18 mouse cellular contexts compared by ENCODE assay signal in genomic region chr16:18166613-18167190, GRCm38 (mm10). TPM values are rescaled to one million over a fixed set of nuclear protein-coding genes. Genes with fewer than 3 reads are reported as not detected.
A peak's percentile ranks its signal among the peaks of the same experiment; 100 is the strongest.
DNase-seq lines count a peak whose midpoint lies in the region; ATAC-seq and TF ChIP-seq lines count a peak whose summit lies in the region.
"Had no signal": no experiment of that assay in that cellular context is flagged by ENCODE, and none has a peak within 500 bp of the region (broad histone marks: within the 10 kb centered on the region; RNA-seq: fewer than 3 reads in every experiment).

No protein-coding gene starts in this region.

- no peak overlapping the region for H3K4me3 ChIP-seq in cerebellum, adult 2 months (replicated peaks; ENCODE audit: insufficient read depth, low read depth, low read length)
- no peak overlapping the region for H3K4me3 ChIP-seq in gastrocnemius, adult 2 months
- H3K4me3 ChIP-seq in midbrain, embryonic 14.5 days (replicated peaks; ENCODE audit: low read depth, low read length), result no peak overlapping the region
- no peak overlapping the region for H3K4me3 ChIP-seq in midbrain, embryonic 10.5 days
- no peak overlapping the region for H3K4me3 ChIP-seq in midbrain, postnatal 0 days (ENCODE audit: low read depth, low read length)
- H3K4me3 ChIP-seq: stomach, embryonic 15.5 days had no signal

- no peak overlapping the region for H3K4me2 ChIP-seq in midbrain, embryonic 14.5 days (ENCODE audit: low read length)
- no peak overlapping the region for H3K4me2 ChIP-seq in midbrain, postnatal 0 days (ENCODE audit: low read depth, low read length, poor library complexity, severe bottlenecking)
- H3K4me2 ChIP-seq: stomach, embryonic 15.5 days had no signal

- no peaks in the 10 kb centered on the region for H3K27me3 ChIP-seq in cerebellum, adult 2 months (ENCODE audit: control insufficient read depth, insufficient read depth, low read length)
- H3K27me3 ChIP-seq in midbrain, embryonic 14.5 days (ENCODE audit: control insufficient read depth, insufficient read depth, low read length), result no peaks in the 10 kb centered on the region
- no peaks in the 10 kb centered on the region for H3K27me3 ChIP-seq in midbrain, embryonic 10.5 days (ENCODE audit: low read depth, poor library complexity, severe bottlenecking)
- no peaks in the 10 kb centered on the region for H3K27me3 ChIP-seq in midbrain, postnatal 0 days (ENCODE audit: insufficient read depth, low read length)
- H3K27me3 ChIP-seq: stomach, embryonic 15.5 days had no signal

- intact Hi-C loops in gastrocnemius, adult 2 months (cut with DNase I), result no loop called here

- no peak for TF ChIP-seq CTCF in cerebellum, adult 2 months (IDR thresholded peaks at IDR 0.05; ENCODE audit: borderline replicate concordance, insufficient read depth, low read depth, low read length)
- no peak for TF ChIP-seq CTCF in gastrocnemius, adult 2 months (IDR thresholded peaks at IDR 0.05)
- TF ChIP-seq CTCF in midbrain, postnatal 0 days (IDR thresholded peaks at IDR 0.05), result no peak

- DNase-seq in cerebellum, adult 9-11 months, result peak; percentile 23
- DNase-seq in cerebellum, adult 2 months, result no peak
- peak; percentile 66 for DNase-seq in gastrocnemius, adult 2 months
- DNase-seq in gastrocnemius, postnatal 4 days (ENCODE audit: low spot score in 2 of 2), result no peak
- DNase-seq in midbrain, embryonic 14.5 days, result no peak
- DNase-seq in midbrain, embryonic 10.5 days (ENCODE audit: low spot score), result no peak
- peak; percentile 22 for DNase-seq in midbrain, postnatal 0 days (ENCODE audit: low spot score)
- no peak for DNase-seq in kidney, postnatal 4 days
- DNase-seq: liver; lung, adult 18-20 months; right cerebral cortex, adult 18-20 months; spleen, adult 18-20 months had no signal

- H3K9ac ChIP-seq in midbrain, embryonic 14.5 days (replicated peaks; ENCODE audit: low read length), result no peak overlapping the region
- H3K9ac ChIP-seq in midbrain, postnatal 0 days (replicated peaks; ENCODE audit: low read length, poor library complexity, severe bottlenecking), result no peak overlapping the region
- H3K9ac ChIP-seq: stomach, embryonic 15.5 days had no signal

- no peaks in the 10 kb centered on the region for H3K36me3 ChIP-seq in midbrain, embryonic 14.5 days (ENCODE audit: control insufficient read depth, insufficient read depth, low read length)
- no peaks in the 10 kb centered on the region for H3K36me3 ChIP-seq in midbrain, embryonic 10.5 days
- no peaks in the 10 kb centered on the region for H3K36me3 ChIP-seq in midbrain, postnatal 0 days (ENCODE audit: insufficient read depth, low read length)
- H3K36me3 ChIP-seq: stomach, embryonic 15.5 days had no signal

- 61% methylated on average over 6 of the region's 6 CpGs for WGBS in cerebellum, adult 2 months
- 75% methylated on average over 6 of the region's 6 CpGs for WGBS in midbrain, embryonic 14.5 days
- WGBS in midbrain, embryonic 10.5 days, result 71% methylated on average over 6 of the region's 6 CpGs
- WGBS in midbrain, postnatal 0 days, result 43% methylated on average over 6 of the region's 6 CpGs

- no peak for TF ChIP-seq POLR2A in cerebellum, adult 2 months (IDR thresholded peaks at IDR 0.05; ENCODE audit: borderline replicate concordance, insufficient read depth, low read length)

- H3K4me1 ChIP-seq in cerebellum, adult 2 months (ENCODE audit: control insufficient read depth, insufficient read depth, low read length), result peaks cover 19% of the 10 kb centered on the region
- H3K4me1 ChIP-seq in midbrain, embryonic 14.5 days (ENCODE audit: control insufficient read depth, insufficient read depth, low read length), result peaks cover 21% of the 10 kb centered on the region
- H3K4me1 ChIP-seq in midbrain, embryonic 10.5 days, result peaks cover 32% of the 10 kb centered on the region
- peaks cover 14% of the 10 kb centered on the region for H3K4me1 ChIP-seq in midbrain, postnatal 0 days (ENCODE audit: insufficient read depth, low read length)
- H3K4me1 ChIP-seq: stomach, embryonic 15.5 days had no signal

- ATAC-seq in midbrain, embryonic 14.5 days (ENCODE audit: low FRiP score, low TSS enrichment), result no peak
- ATAC-seq in midbrain, postnatal 0 days (ENCODE audit: low FRiP score), result no peak
- ATAC-seq: inflammation-experienced regulatory T-cells, adult 6 months had no signal

- H3K27ac ChIP-seq in cerebellum, adult 2 months (ENCODE audit: insufficient read depth, low read length), result no peak overlapping the region
- no peak overlapping the region for H3K27ac ChIP-seq in gastrocnemius, adult 2 months
- 0 out of 2 replicates have a peak overlapping the region, but pooled peaks have one; percentile 1 for H3K27ac ChIP-seq in midbrain, embryonic 14.5 days (replicated peaks; ENCODE audit: low read depth, low read length)
- H3K27ac ChIP-seq in midbrain, embryonic 10.5 days (replicated peaks), result no peak overlapping the region; the same call in 1 of the 2 replicates
- H3K27ac ChIP-seq in midbrain, postnatal 0 days (ENCODE audit: low read depth, low read length), result 0 out of 2 replicates have a peak overlapping the region, but pooled peaks have one; percentile 1
- H3K27ac ChIP-seq: macrophage; stomach, embryonic 15.5 days had no signal

- H3K9me3 ChIP-seq in midbrain, embryonic 14.5 days (ENCODE audit: control insufficient read depth, low read length), result no peaks in the 10 kb centered on the region
- H3K9me3 ChIP-seq in midbrain, embryonic 10.5 days (replicated peaks), result no peaks in the 10 kb centered on the region
- H3K9me3 ChIP-seq in midbrain, postnatal 0 days (ENCODE audit: low read length), result no peaks in the 10 kb centered on the region
- H3K9me3 ChIP-seq: stomach, embryonic 15.5 days had no signal

RNA-seq across cellular contexts. Expression of gene Rtn4r, which starts 39.3 kb away (rescaled TPM):
- polyA plus RNA-seq in cerebellum, adult 2 months (2012; rRNA removed), result 82.9 and 97.4 TPM in 2 replicates
- not detected for total RNA-seq in gastrocnemius, adult 2 months (2021)
- total RNA-seq in gastrocnemius, postnatal 4 days (2021), result 1 to 10 TPM; 1.2 to 1.4 TPM
- 18.6 and 28.6 TPM in 2 replicates for polyA plus RNA-seq in midbrain, embryonic 14.5 days (2014; fragmentation: Nextera tagmentation; extraction: Ambion mirVana)
- 1.8 and 2.2 TPM in 2 replicates for polyA plus RNA-seq in midbrain, embryonic 10.5 days (2016; fragmentation: Nextera tagmentation; extraction: Ambion mirVana)
- 39.6 and 71.7 TPM in 2 replicates for total RNA-seq in midbrain, postnatal 0 days (2014; rRNA removed)
- polyA plus RNA-seq in midbrain, postnatal 0 days (2015; fragmentation: Nextera tagmentation; extraction: Ambion mirVana), result 32.3 and 36.2 TPM in 2 replicates
- polyA plus RNA-seq: inflammation-experienced regulatory T-cells, adult 6 months; macrophage had no signal

RNA-seq across cellular contexts. Expression of gene Ccdc188, which starts 51.0 kb away (rescaled TPM):
- polyA plus RNA-seq in cerebellum, adult 2 months (2012; rRNA removed), result not detected in 2 replicates
- total RNA-seq in gastrocnemius, adult 2 months (2021), result not detected
- not detected for total RNA-seq in gastrocnemius, postnatal 4 days (2021)
- polyA plus RNA-seq in midbrain, embryonic 14.5 days (2014; fragmentation: Nextera tagmentation; extraction: Ambion mirVana), result not detected in 2 replicates
- polyA plus RNA-seq in midbrain, embryonic 10.5 days (2016; fragmentation: Nextera tagmentation; extraction: Ambion mirVana), result not detected in 2 replicates
- total RNA-seq in midbrain, postnatal 0 days (2014; rRNA removed), result not detected in 2 replicates
- not detected in 2 replicates for polyA plus RNA-seq in midbrain, postnatal 0 days (2015; fragmentation: Nextera tagmentation; extraction: Ambion mirVana)
- total RNA-seq: adrenal gland, adult 18-20 months; heart, postnatal 10 days had no signal
- polyA plus RNA-seq: inflammation-experienced regulatory T-cells, adult 6 months; kidney, embryonic 14.5 days; macrophage; stomach, embryonic 15.5 days had no signal

Comparison
In these comparisons a context has a peak if more than half of its experiments do, and no peak if none do; other contexts are left out.
1. DNase-seq: peak in cerebellum, adult 9-11 months (single experiment), gastrocnemius, adult 2 months (single experiment) and midbrain, postnatal 0 days (single experiment); none in cerebellum, adult 2 months (0 of 2), gastrocnemius, postnatal 4 days (0 of 2), midbrain, embryonic 14.5 days (single experiment), midbrain, embryonic 10.5 days (single experiment) and kidney, postnatal 4 days (0 of 2).
2. H3K27ac ChIP-seq: peak in midbrain, embryonic 14.5 days (single experiment) and midbrain, postnatal 0 days (single experiment); none in cerebellum, adult 2 months (single experiment), gastrocnemius, adult 2 months (single experiment) and midbrain, embryonic 10.5 days (single experiment).